Mouse (Mus musculus) monocyte, adult 5-6 weeks (primary cell): ENCODE results near the gene Eepd1. TPM values are rescaled to one million over a fixed set of nuclear protein-coding genes. Genes with fewer than 3 reads are reported as not detected.
A peak's percentile ranks its signal among the peaks of the same experiment; 100 is the strongest.

Experiments
- ATAC-seq: fragments of 153-309, 156-312 bp; replicated peaks from 2 replicates; pipeline ENCODE4 v1.8.0; 2017; ENCODE audit warnings: mild to moderate bottlenecking; ENCODE audit not compliant: low TSS enrichment, insufficient number of reproducible peaks, severe bottlenecking, poor library complexity, low FRiP score
- total RNA-seq: library from RNA; stranded (forward); fragments of 200-1000, 200-491, 200-594 nt; gene quantifications from 3 replicates; pipeline ENCODE4 v1.2.3, GENCODE M21; 2017

Eepd1 gene
- total RNA-seq, 1 experiment from 2014 or later = 9.4 TPM

GRCm38 (mm10) chr9:25563806-25564205, 82.5 kb downstream of the Eepd1 start:
- ATAC-seq = no peak

- no peak for ATAC-seq
These were observed 85.7 kb downstream of the Eepd1 start for GRCm38 (mm10) chr9:25567071-25567470.

GRCm38 (mm10) chr9:25568783-25569182, 87.4 kb downstream of the Eepd1 start:
- no peak for ATAC-seq

GRCm38 (mm10) chr9:25570011-25570410, 88.7 kb downstream of the Eepd1 start:
- ATAC-seq = no peak

- peak; percentile 68; the same call in 1 of the 2 replicates for ATAC-seq
These were observed 89.1 kb downstream of the Eepd1 start for GRCm38 (mm10) chr9:25570436-25570835.

GRCm38 (mm10) chr9:25571381-25571780, 90.0 kb downstream of the Eepd1 start:
- ATAC-seq = no peak

- no peak for ATAC-seq
These were observed 92.4 kb downstream of the Eepd1 start for GRCm38 (mm10) chr9:25573753-25574152.

GRCm38 (mm10) chr9:25574186-25574585, 92.8 kb downstream of the Eepd1 start:
- ATAC-seq = no peak

GRCm38 (mm10) chr9:25578674-25579596, 97.6 kb downstream of the Eepd1 start:
- ATAC-seq = no peak

GRCm38 (mm10) chr9:25583621-25584020, 102.3 kb downstream of the Eepd1 start:
- ATAC-seq = no peak

GRCm38 (mm10) chr9:25585614-25586013, 104.3 kb downstream of the Eepd1 start:
- ATAC-seq = no peak

GRCm38 (mm10) chr9:25588581-25588980, 107.2 kb downstream of the Eepd1 start:
- no peak for ATAC-seq

GRCm38 (mm10) chr9:25590740-25591139, 109.4 kb downstream of the Eepd1 start:
- no peak for ATAC-seq

GRCm38 (mm10) chr9:25591390-25592354, 110.3 kb downstream of the Eepd1 start:
- peak; percentile 65 for ATAC-seq

- no peak for ATAC-seq
These were observed 111.1 kb downstream of the Eepd1 start for GRCm38 (mm10) chr9:25592355-25592955.

- ATAC-seq = no peak
These were observed 143.4 kb downstream of the Eepd1 start for GRCm38 (mm10) chr9:25624744-25625143.

- ATAC-seq = no peak
These were observed 148.3 kb downstream of the Eepd1 start for GRCm38 (mm10) chr9:25629531-25630099.
